In genomic region chr5:115534856-115535255, GRCm38 (mm10) we compare ENCODE assay signal across 9 mouse cellular contexts. TPM values are rescaled to one million over a fixed set of nuclear protein-coding genes. Genes with fewer than 3 reads are reported as not detected.
DNase-seq lines count a peak whose midpoint lies in the region; ATAC-seq lines count a peak whose summit lies in the region.
"Had no signal": no experiment of that assay in that cellular context is flagged by ENCODE, and none has a peak within 500 bp of the region (broad histone marks: within the 10 kb centered on the region; RNA-seq: fewer than 3 reads in every experiment).

No protein-coding gene starts in this region.

- H3K27me3 ChIP-seq in intestine, embryonic 16.5 days (replicated peaks; ENCODE audit: control insufficient read depth, insufficient read depth, low read length), result no peaks in the 10 kb centered on the region

- peak overlapping the region; percentile 80 for H3K27ac ChIP-seq in intestine, embryonic 16.5 days (ENCODE audit: low read length)

- H3K36me3 ChIP-seq in intestine, embryonic 16.5 days (ENCODE audit: control insufficient read depth, insufficient read depth, low read length), result no peaks in the 10 kb centered on the region

- peak; percentile 54 for DNase-seq in gastrocnemius, adult 18-20 months (ENCODE audit: low spot score)
- no peak for DNase-seq in gastrocnemius, postnatal 36 days
- DNase-seq in NIH3T3 (ENCODE audit: low read depth), result peak; percentile 72
- DNase-seq in lung, postnatal 14 days, result peak; percentile 48
- no peak for DNase-seq in left cerebral cortex, postnatal 36 days (ENCODE audit: low spot score in 2 of 2)
- DNase-seq in layer of hippocampus, adult 9-11 months, result no peak

- H3K4me3 ChIP-seq in intestine, embryonic 16.5 days (ENCODE audit: low read length), result peak overlapping the region; percentile 5; the same call in 1 of the 2 replicates

- 30% methylated on average over 8 of the region's 8 CpGs for WGBS in intestine, embryonic 16.5 days

- H3K4me2 ChIP-seq in intestine, embryonic 16.5 days (ENCODE audit: low read depth, low read length), result peak overlapping the region; percentile 39

- peaks cover 80% of the 10 kb centered on the region for H3K4me1 ChIP-seq in intestine, embryonic 16.5 days (ENCODE audit: control insufficient read depth, insufficient read depth, low read length)

- intact Hi-C loops in gastrocnemius, postnatal 36 days (cut with DNase I), result no loop called here
- intact Hi-C loops in left cerebral cortex, postnatal 36 days (cut with DNase I), result no loop called here

- no peaks in the 10 kb centered on the region for H3K9me3 ChIP-seq in intestine, embryonic 16.5 days (ENCODE audit: control insufficient read depth, low read length)
- H3K9me3 ChIP-seq: G1E had no signal

- no peak for ATAC-seq in intestine, embryonic 16.5 days
- no peak for ATAC-seq in erythroid progenitor cell, adult 5-6 weeks (replicated peaks; ENCODE audit: low FRiP score, poor library complexity, severe bottlenecking)

- peak overlapping the region; percentile 58 for H3K9ac ChIP-seq in intestine, embryonic 16.5 days (ENCODE audit: low read depth, low read length)

RNA-seq across cellular contexts. Expression of gene Rplp0, which starts 24.4 kb away (rescaled TPM):
- 100 to 1,000 TPM; 617 to 621 TPM for total RNA-seq in gastrocnemius, adult 18-20 months (2021)
- 100 to 1,000 TPM; 533 to 598 TPM for total RNA-seq in gastrocnemius, postnatal 36 days (2021)
- polyA plus RNA-seq in intestine, embryonic 16.5 days (2015; fragmentation: Nextera tagmentation; extraction: Ambion mirVana), result 1,506 and 1,615 TPM in 2 replicates
- total RNA-seq in left cerebral cortex, postnatal 36 days (2021), result 100 to 1,000 TPM; 173 to 213 TPM
- total RNA-seq in erythroid progenitor cell, adult 5-6 weeks (2015; ENCODE audit: low replicate concordance), result 1,000 and 1,025 TPM in 2 replicates
- total RNA-seq in erythroid progenitor cell, adult 5-6 weeks (2017; ENCODE audit: low replicate concordance), result 380 and 735 TPM in 2 replicates

RNA-seq across cellular contexts. Expression of gene Pxn, which starts 28.4 kb away (rescaled TPM):
- total RNA-seq in gastrocnemius, adult 18-20 months (2021), result 10 to 100 TPM; 87.2 to 94.2 TPM
- 10 to 100 TPM; 78.1 to 80.7 TPM for total RNA-seq in gastrocnemius, postnatal 36 days (2021)
- 71.9 and 88.2 TPM in 2 replicates for polyA plus RNA-seq in intestine, embryonic 16.5 days (2015; fragmentation: Nextera tagmentation; extraction: Ambion mirVana)
- total RNA-seq in left cerebral cortex, postnatal 36 days (2021), result 10 to 100 TPM; 15.1 to 24.7 TPM
- 18.9 and 24.5 TPM in 2 replicates for total RNA-seq in erythroid progenitor cell, adult 5-6 weeks (2015; ENCODE audit: low replicate concordance)
- 11.1 and 21.2 TPM in 2 replicates for total RNA-seq in erythroid progenitor cell, adult 5-6 weeks (2017; ENCODE audit: low replicate concordance)

RNA-seq across cellular contexts. Expression of gene Gcn1l1, which starts 30.2 kb away (rescaled TPM):
- total RNA-seq in gastrocnemius, adult 18-20 months (2021), result 10 to 100 TPM; 27.9 to 31.1 TPM
- 10 to 100 TPM; 25.5 to 28.8 TPM for total RNA-seq in gastrocnemius, postnatal 36 days (2021)
- 25.5 and 26.3 TPM in 2 replicates for polyA plus RNA-seq in intestine, embryonic 16.5 days (2015; fragmentation: Nextera tagmentation; extraction: Ambion mirVana)
- total RNA-seq in left cerebral cortex, postnatal 36 days (2021), result 10 to 100 TPM; 61.2 to 69.0 TPM
- total RNA-seq in erythroid progenitor cell, adult 5-6 weeks (2015; ENCODE audit: low replicate concordance), result 9.4 and 17.6 TPM in 2 replicates
- 13.7 and 14.1 TPM in 2 replicates for total RNA-seq in erythroid progenitor cell, adult 5-6 weeks (2017; ENCODE audit: low replicate concordance)

RNA-seq across cellular contexts. Expression of gene Sirt4, which starts 50.3 kb away (rescaled TPM):
- total RNA-seq in gastrocnemius, adult 18-20 months (2021), result 10 to 100 TPM; 14.8 to 16.5 TPM
- 10 to 100 TPM; 11.2 to 12.2 TPM for total RNA-seq in gastrocnemius, postnatal 36 days (2021)
- polyA plus RNA-seq in intestine, embryonic 16.5 days (2015; fragmentation: Nextera tagmentation; extraction: Ambion mirVana), result 20.4 and 23.1 TPM in 2 replicates
- 10 to 100 TPM; 19.7 to 51.7 TPM for total RNA-seq in left cerebral cortex, postnatal 36 days (2021)
- 1.8 TPM in 1 of 2 replicates, not detected in the other for total RNA-seq in erythroid progenitor cell, adult 5-6 weeks (2015; ENCODE audit: low replicate concordance)
- total RNA-seq in erythroid progenitor cell, adult 5-6 weeks (2017; ENCODE audit: low replicate concordance), result 3.3 TPM in 1 of 2 replicates, not detected in the other

Comparison
In these comparisons a context has a peak if more than half of its experiments do, and no peak if none do; other contexts are left out.
1. DNase-seq: peak in gastrocnemius, adult 18-20 months (single experiment), NIH3T3 (single experiment) and lung, postnatal 14 days (single experiment); none in gastrocnemius, postnatal 36 days (0 of 2), left cerebral cortex, postnatal 36 days (0 of 2) and layer of hippocampus, adult 9-11 months (single experiment).